13 mouse cellular contexts compared by ENCODE assay signal in the genomic region with DNA sequence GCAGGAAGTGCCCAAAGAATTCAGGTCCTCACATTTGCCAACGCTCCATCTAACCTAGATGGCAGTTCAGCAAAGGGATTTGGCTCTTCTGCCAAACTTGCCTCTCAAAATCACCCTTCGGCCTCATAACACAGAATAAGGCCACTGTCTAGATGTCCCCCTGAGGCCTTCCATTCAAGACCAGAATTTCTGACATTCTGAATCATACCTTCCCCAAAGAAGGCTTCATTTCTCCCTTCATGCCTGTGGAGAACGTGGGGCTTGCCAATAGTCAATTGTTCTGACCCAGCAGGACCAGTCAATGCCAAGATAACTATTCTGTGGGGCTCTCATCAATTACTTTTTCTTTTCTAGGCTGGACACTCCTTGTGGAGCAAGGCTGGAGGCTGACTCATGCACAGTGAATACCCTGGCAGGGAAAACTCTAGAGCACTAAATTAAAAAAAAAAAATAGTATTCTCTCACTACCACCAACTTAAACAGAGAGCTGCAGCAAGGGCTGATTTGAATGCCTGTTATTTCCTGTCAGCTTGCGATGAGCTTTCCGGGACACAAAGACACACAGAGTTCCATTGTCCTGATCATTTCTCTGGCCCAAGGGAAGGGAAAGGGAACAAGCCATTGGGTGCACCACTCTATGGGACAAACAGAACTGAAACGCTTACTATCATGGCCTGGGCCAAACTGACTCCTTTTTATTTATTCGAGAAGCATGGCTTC. TPM values are rescaled to one million over a fixed set of nuclear protein-coding genes. Genes with fewer than 3 reads are reported as not detected.
A peak's percentile ranks its signal among the peaks of the same experiment; 100 is the strongest.
DNase-seq lines count a peak whose midpoint lies in the region; ATAC-seq and TF ChIP-seq lines count a peak whose summit lies in the region.
"Had no signal": no experiment of that assay in that cellular context is flagged by ENCODE, and none has a peak within 500 bp of the region (broad histone marks: within the 10 kb centered on the region; RNA-seq: fewer than 3 reads in every experiment).

No protein-coding gene starts in this region.

- no peaks in the 10 kb centered on the region for H3K9me3 ChIP-seq in heart, embryonic 16.5 days (replicated peaks; ENCODE audit: control insufficient read depth, low read length)
- H3K9me3 ChIP-seq in midbrain, embryonic 10.5 days (replicated peaks): no peaks in the 10 kb centered on the region
- H3K9me3 ChIP-seq in midbrain, embryonic 13.5 days: no peaks in the 10 kb centered on the region
- no peaks in the 10 kb centered on the region for H3K9me3 ChIP-seq in midbrain, postnatal 0 days (ENCODE audit: low read length)
- H3K9me3 ChIP-seq: limb, embryonic 15.5 days had no signal

- DNase-seq in heart, postnatal 25 days (ENCODE audit: low spot score): no peak
- DNase-seq in midbrain, embryonic 10.5 days (ENCODE audit: low spot score): no peak
- peak; percentile 21 for DNase-seq in midbrain, postnatal 0 days (ENCODE audit: low spot score)
- DNase-seq in left cerebral cortex, postnatal 10 days (ENCODE audit: extremely low spot score in 1 of 2, low spot score in 2 of 2): no peak
- DNase-seq: right cerebral cortex, adult 18-20 months had no signal

- no peaks in the 10 kb centered on the region for H3K36me3 ChIP-seq in heart, embryonic 16.5 days (ENCODE audit: control insufficient read depth, insufficient read depth)
- H3K36me3 ChIP-seq in midbrain, embryonic 10.5 days: no peaks in the 10 kb centered on the region
- H3K36me3 ChIP-seq in midbrain, embryonic 13.5 days: no peaks in the 10 kb centered on the region
- H3K36me3 ChIP-seq in midbrain, postnatal 0 days (ENCODE audit: insufficient read depth, low read length): no peaks in the 10 kb centered on the region
- H3K36me3 ChIP-seq: limb, embryonic 15.5 days had no signal

- WGBS in heart, embryonic 16.5 days: 89% methylated on average over 7 of the region's 7 CpGs
- WGBS in midbrain, embryonic 10.5 days: 81% methylated on average over 7 of the region's 7 CpGs
- WGBS in midbrain, embryonic 13.5 days: 86% methylated on average over 7 of the region's 7 CpGs
- WGBS in midbrain, postnatal 0 days: 73% methylated on average over 7 of the region's 7 CpGs

- no peak overlapping the region for H3K4me3 ChIP-seq in heart, embryonic 16.5 days (ENCODE audit: low read length)
- H3K4me3 ChIP-seq in midbrain, embryonic 10.5 days: no peak overlapping the region
- no peak overlapping the region for H3K4me3 ChIP-seq in midbrain, embryonic 13.5 days (replicated peaks)
- no peak overlapping the region for H3K4me3 ChIP-seq in embryonic fibroblast, embryonic 13.5 days (ENCODE audit: insufficient read depth, low read length)
- H3K4me3 ChIP-seq in midbrain, postnatal 0 days (ENCODE audit: low read depth, low read length): no peak overlapping the region
- H3K4me3 ChIP-seq: left cerebral cortex, adult 2 months; limb, embryonic 15.5 days had no signal

- H3K4me2 ChIP-seq in heart, embryonic 16.5 days (ENCODE audit: low read depth, low read length): no peak overlapping the region
- H3K4me2 ChIP-seq in midbrain, embryonic 13.5 days (replicated peaks): no peak overlapping the region
- no peak overlapping the region for H3K4me2 ChIP-seq in midbrain, postnatal 0 days (ENCODE audit: low read depth, low read length, poor library complexity, severe bottlenecking)
- H3K4me2 ChIP-seq: limb, embryonic 15.5 days had no signal

- no peak overlapping the region for H3K9ac ChIP-seq in heart, embryonic 16.5 days (ENCODE audit: low read length)
- H3K9ac ChIP-seq in midbrain, embryonic 13.5 days (replicated peaks): no peak overlapping the region
- no peak overlapping the region for H3K9ac ChIP-seq in midbrain, postnatal 0 days (replicated peaks; ENCODE audit: low read length, poor library complexity, severe bottlenecking)
- H3K9ac ChIP-seq: limb, embryonic 15.5 days had no signal

- intact Hi-C loops in heart, postnatal 25 days (cut with DNase I): no loop called here
- intact Hi-C loops in left cerebral cortex, postnatal 10 days (cut with DNase I): no loop called here

- ATAC-seq in heart, embryonic 16.5 days (replicated peaks; ENCODE audit: extremely low read depth, insufficient read depth, low FRiP score): no peak
- no peak for ATAC-seq in midbrain, embryonic 13.5 days
- ATAC-seq in midbrain, postnatal 0 days (ENCODE audit: low FRiP score): no peak
- ATAC-seq: CD4-positive, CD25-positive, alpha-beta regulatory T cell, adult 4 months; inflammation-experienced regulatory T-cells, adult 6 months; Patski had no signal

- no peaks in the 10 kb centered on the region for H3K27me3 ChIP-seq in heart, embryonic 16.5 days (ENCODE audit: control insufficient read depth, insufficient read depth, low read length)
- H3K27me3 ChIP-seq in midbrain, embryonic 10.5 days (ENCODE audit: low read depth, poor library complexity, severe bottlenecking): peaks cover 80% of the 10 kb centered on the region
- no peaks in the 10 kb centered on the region for H3K27me3 ChIP-seq in midbrain, embryonic 13.5 days
- no peaks in the 10 kb centered on the region for H3K27me3 ChIP-seq in midbrain, postnatal 0 days (ENCODE audit: insufficient read depth, low read length)
- H3K27me3 ChIP-seq: limb, embryonic 15.5 days had no signal

- peak overlapping the region; percentile 38; the same call in 1 of the 2 replicates for H3K27ac ChIP-seq in heart, embryonic 16.5 days (ENCODE audit: low read length)
- H3K27ac ChIP-seq in midbrain, embryonic 10.5 days (replicated peaks): 0 out of 2 replicates have a peak overlapping the region, but pooled peaks have one; percentile 55
- no peak overlapping the region for H3K27ac ChIP-seq in midbrain, embryonic 13.5 days
- peak overlapping the region; percentile 10; the same call in 1 of the 2 replicates for H3K27ac ChIP-seq in embryonic fibroblast, embryonic 13.5 days (ENCODE audit: insufficient read depth, low read length)
- no peak overlapping the region for H3K27ac ChIP-seq in midbrain, postnatal 0 days (ENCODE audit: low read depth, low read length)
- H3K27ac ChIP-seq: left cerebral cortex, adult 2 months; limb, embryonic 15.5 days had no signal

- peaks cover 22% of the 10 kb centered on the region for H3K4me1 ChIP-seq in heart, embryonic 16.5 days (ENCODE audit: control insufficient read depth, insufficient read depth, low read length)
- H3K4me1 ChIP-seq in midbrain, embryonic 10.5 days: peaks cover 32% of the 10 kb centered on the region
- H3K4me1 ChIP-seq in midbrain, embryonic 13.5 days (replicated peaks): peaks cover 9% of the 10 kb centered on the region; the same call in 1 of the 2 replicates
- H3K4me1 ChIP-seq in embryonic fibroblast, embryonic 13.5 days (ENCODE audit: control insufficient read depth, insufficient read depth, low read length): no peaks in the 10 kb centered on the region; the same call in 1 of the 2 replicates
- H3K4me1 ChIP-seq in midbrain, postnatal 0 days (ENCODE audit: insufficient read depth, low read length): no peaks in the 10 kb centered on the region

- no peak for TF ChIP-seq CTCF in embryonic fibroblast, embryonic 13.5 days (IDR thresholded peaks at IDR 0.05; ENCODE audit: borderline replicate concordance, insufficient read depth, low read length)
- TF ChIP-seq CTCF in midbrain, postnatal 0 days (IDR thresholded peaks at IDR 0.05): no peak

- TF ChIP-seq POLR2A in embryonic fibroblast, embryonic 13.5 days (IDR thresholded peaks at IDR 0.05; ENCODE audit: low read depth, low read length): no peak

RNA-seq across cellular contexts. Expression of a gene that starts 56.9 kb away (rescaled TPM):
- polyA plus RNA-seq in heart, embryonic 16.5 days (2015; fragmentation: Nextera tagmentation; extraction: Ambion mirVana): 2.7 and 4.2 TPM in 2 replicates
- total RNA-seq in heart, postnatal 25 days (2021): 10 to 100 TPM; 24.3 to 30.9 TPM
- polyA plus RNA-seq in midbrain, embryonic 10.5 days (2016; fragmentation: Nextera tagmentation; extraction: Ambion mirVana): 0.09 and 0.19 TPM in 2 replicates
- polyA plus RNA-seq in midbrain, embryonic 13.5 days (2015; fragmentation: Nextera tagmentation; extraction: Ambion mirVana): 0.32 and 0.59 TPM in 2 replicates
- polyA plus RNA-seq in embryonic fibroblast, embryonic 13.5 days (2011; ENCODE audit: insufficient read length, low read depth, missing spikeins): 1.3 and 1.6 TPM in 2 replicates
- 5.1 and 7.6 TPM in 2 replicates for total RNA-seq in midbrain, postnatal 0 days (2014; rRNA removed)
- 2.0 and 2.9 TPM in 2 replicates for polyA plus RNA-seq in midbrain, postnatal 0 days (2015; fragmentation: Nextera tagmentation; extraction: Ambion mirVana)
- 10 to 100 TPM; 23.4 to 26.9 TPM for total RNA-seq in left cerebral cortex, postnatal 10 days (2021)
- polyA plus RNA-seq: CD4-positive, CD25-positive, alpha-beta regulatory T cell, adult 4 months; Patski had no signal

Comparison
In these comparisons a context has a peak if more than half of its experiments do, and no peak if none do; other contexts are left out.
1. H3K27ac ChIP-seq: peak in heart, embryonic 16.5 days (single experiment), midbrain, embryonic 10.5 days (single experiment) and embryonic fibroblast, embryonic 13.5 days (single experiment); none in midbrain, embryonic 13.5 days (single experiment) and midbrain, postnatal 0 days (single experiment).